Mouse (Mus musculus): ENCODE measurements around the gene Actg2. TPM values are rescaled to one million over a fixed set of nuclear protein-coding genes. Genes with fewer than 3 reads are reported as not detected.
A peak's percentile ranks its signal among the peaks of the same experiment; 100 is the strongest.

Gene Actg2
- total and polyA plus RNA-seq, 3 experiments, result 1.1 to 5.6 (median 1.6) TPM

- no peak overlapping the region for H3K4me3 ChIP-seq (replicated peaks in 1 of 3; ENCODE audit: low read depth in 2 of 3, low read length in 2 of 3, poor library complexity in 1 of 3)
- H3K27me3 ChIP-seq (replicated peaks), result peaks cover 45% of the 10 kb centered on the region
- no peak overlapping the region for H3K4me2 ChIP-seq (ENCODE audit: insufficient read depth, low read depth, poor library complexity, severe bottlenecking)
- peaks cover 5 to 7% of the 10 kb centered on the region in 2 experiments; a peak in 2 of 4 replicates for H3K4me1 ChIP-seq (ENCODE audit: control insufficient read depth in 1 of 2, insufficient read depth in 2 of 2)
- DNase-seq (ENCODE audit: extremely low read depth), result peak; percentile 70
- H3K79me2 ChIP-seq (replicated peaks; ENCODE audit: control insufficient read depth, extremely low read depth, insufficient read depth, poor library complexity, severe bottlenecking), result no peaks in the 10 kb centered on the region
- in situ Hi-C loops (cut with MboI; ENCODE audit: low pct_ligation_motif_present, low pct_unique_long_range_greater_than_20kb, low sequenced_read_pairs), result loop anchor here (5.0 kb wide), 1 partner anchor 94 kb away; the partner anchor contains the start of gene Cd207
- H3K27ac ChIP-seq (ENCODE audit: insufficient read depth, low read depth), result no peak overlapping the region
- TF ChIP-seq ZNF384 (IDR thresholded peaks at IDR 0.05; ENCODE audit: low read depth, low read length) (peak; percentile 10; the same call in 1 of the 2 replicates), CTCF (conservative IDR thresholded peaks at IDR 0.05 in 1 of 2, IDR thresholded peaks at IDR 0.05 in 1 of 2; ENCODE audit: low read depth in 2 of 2, low read length in 2 of 2) (peak; percentile 37 to 96; a peak in 3 of 4 replicates), SMC3 (IDR thresholded peaks at IDR 0.05; ENCODE audit: low read depth, low read length) (peak; percentile 90), RAD21 (IDR thresholded peaks at IDR 0.05; ENCODE audit: low read depth, low read length) (peak; percentile 63), MAFK (IDR thresholded peaks at IDR 0.05; ENCODE audit: insufficient replicate concordance, low read length) (no peak)
- no peaks in the 10 kb centered on the region for H3K9me3 ChIP-seq (replicated peaks; ENCODE audit: low read length)
- no peaks in the 10 kb centered on the region for H3K36me3 ChIP-seq (replicated peaks in 1 of 2; ENCODE audit: control insufficient read depth in 1 of 2, insufficient read depth in 1 of 2, low read length in 1 of 2)
- H3K9ac ChIP-seq (ENCODE audit: insufficient read depth, low read depth), result no peak overlapping the region
- dilution Hi-C loops (cut with MboI; ENCODE audit: extremely low pct_ligation_motif_present, extremely low pct_unique_long_range_greater_than_20kb, low sequenced_read_pairs), result no loop called here
Measured at GRCm38 (mm10) chr6:83582938-83583270, 46.8 kb upstream of the Actg2 start.

DNA sequence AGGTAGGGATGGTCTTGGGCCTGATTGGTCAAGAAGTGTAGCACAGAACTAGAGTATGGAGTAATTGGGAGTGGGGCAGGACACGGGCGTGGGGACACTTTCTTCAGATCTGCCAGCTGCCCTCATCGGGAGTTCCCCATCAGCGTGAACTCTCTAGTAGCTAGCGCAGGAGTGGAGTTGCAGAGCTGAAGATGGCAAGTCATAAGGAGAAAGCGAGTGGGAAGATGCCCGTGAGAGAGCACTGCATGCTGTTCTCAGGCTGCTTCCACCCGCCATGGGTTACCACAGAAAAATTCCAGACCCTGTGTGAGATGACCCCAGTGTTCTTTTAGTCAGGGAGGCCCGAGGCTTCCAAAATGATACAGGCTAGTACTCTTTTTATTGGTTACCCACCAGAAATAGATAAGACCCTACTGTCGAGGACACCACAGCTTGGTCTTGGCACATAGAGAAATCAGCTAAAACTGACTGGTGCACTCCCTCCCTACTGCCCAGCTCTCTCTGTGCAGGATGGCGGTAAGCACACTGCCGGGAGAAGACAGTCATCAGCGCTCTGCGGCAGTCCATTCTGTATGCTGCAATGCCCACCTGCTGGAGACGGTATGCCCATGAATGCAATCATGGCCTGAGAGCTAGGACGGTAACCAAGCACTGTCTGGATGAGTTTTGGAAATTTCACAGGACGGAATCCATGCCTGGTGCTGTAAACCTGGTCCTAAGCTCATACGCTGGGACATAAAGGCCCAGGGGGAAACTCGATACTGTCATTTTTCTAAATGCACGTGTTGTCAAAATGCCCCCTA lies 46.3 kb upstream of the Actg2 start:
- Histone ChIP-seq H3K9me3 (replicated peaks; ENCODE audit: low read length) (no peaks in the 10 kb centered on the region), H3K4me2 (ENCODE audit: insufficient read depth, low read depth, poor library complexity, severe bottlenecking) (no peak overlapping the region), H3K27me3 (replicated peaks) (peaks cover 48% of the 10 kb centered on the region), H3K79me2 (replicated peaks; ENCODE audit: control insufficient read depth, extremely low read depth, insufficient read depth, poor library complexity, severe bottlenecking) (no peaks in the 10 kb centered on the region), H3K4me3 (replicated peaks in 1 of 3; ENCODE audit: low read depth in 2 of 3, low read length in 2 of 3, poor library complexity in 1 of 3) (no peak overlapping the region), H3K36me3 (replicated peaks in 1 of 2; ENCODE audit: control insufficient read depth in 1 of 2, insufficient read depth in 1 of 2, low read length in 1 of 2) (no peaks in the 10 kb centered on the region), H3K27ac (ENCODE audit: insufficient read depth, low read depth) (no peak overlapping the region), H3K9ac (ENCODE audit: insufficient read depth, low read depth) (no peak overlapping the region), H3K4me1 (ENCODE audit: control insufficient read depth in 1 of 2, insufficient read depth in 2 of 2) (peaks cover 5 to 7% of the 10 kb centered on the region in 2 experiments; a peak in 2 of 4 replicates)
- DNase-seq (ENCODE audit: extremely low read depth), result no peak
- dilution Hi-C loops (cut with MboI; ENCODE audit: extremely low pct_ligation_motif_present, extremely low pct_unique_long_range_greater_than_20kb, low sequenced_read_pairs) (no loop called here), in situ Hi-C loops (cut with MboI; ENCODE audit: low pct_ligation_motif_present, low pct_unique_long_range_greater_than_20kb, low sequenced_read_pairs) (loop anchor here (5.0 kb wide), 1 partner anchor 95 kb away; the partner anchor contains the start of gene Cd207)
- TF ChIP-seq MAZ (IDR thresholded peaks at IDR 0.05; ENCODE audit: low read depth, low read length) (no peak), BHLHE40 (IDR thresholded peaks at IDR 0.05; ENCODE audit: low read depth, low read length) (peak; percentile 58), IRF4 (IDR thresholded peaks at IDR 0.05; ENCODE audit: low read depth, low read length) (peak; percentile 21; the same call in 1 of the 2 replicates)

DNA sequence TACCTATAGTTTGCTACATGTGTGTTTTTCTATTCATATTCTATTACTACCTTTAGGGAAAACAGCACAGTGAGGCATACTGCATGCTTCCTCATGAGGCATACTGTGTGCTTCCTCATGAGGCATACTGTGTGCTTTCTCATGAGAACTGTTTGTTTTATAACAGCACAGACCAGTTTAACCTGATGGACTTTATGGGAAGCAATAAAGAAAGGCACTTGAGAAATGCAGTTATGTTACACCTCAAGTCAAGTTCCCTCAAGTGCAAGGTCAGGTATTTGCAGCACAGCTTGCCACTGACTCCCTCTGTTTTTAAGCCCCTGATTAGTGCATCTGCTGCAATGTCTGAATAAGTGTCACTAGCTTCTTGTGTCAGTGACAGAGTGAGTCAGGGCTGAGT lies 41.5 kb upstream of the Actg2 start:
- H3K27ac ChIP-seq (ENCODE audit: insufficient read depth, low read depth), result no peak overlapping the region
- H3K4me3 ChIP-seq (replicated peaks in 1 of 3; ENCODE audit: low read depth in 2 of 3, low read length in 2 of 3, poor library complexity in 1 of 3), result no peak overlapping the region
- H3K36me3 ChIP-seq (replicated peaks in 1 of 2; ENCODE audit: control insufficient read depth in 1 of 2, insufficient read depth in 1 of 2, low read length in 1 of 2), result no peaks in the 10 kb centered on the region
- TF ChIP-seq MYC (IDR thresholded peaks at IDR 0.05; ENCODE audit: low read depth, low read length) (no peak), MAZ (IDR thresholded peaks at IDR 0.05; ENCODE audit: low read depth, low read length) (no peak), PAX5 (IDR thresholded peaks at IDR 0.05; ENCODE audit: low read length) (no peak), MAX (IDR thresholded peaks at IDR 0.05; ENCODE audit: low read length) (no peak), EP300 (IDR thresholded peaks at IDR 0.05; ENCODE audit: low read length) (no peak), USF1 (IDR thresholded peaks at IDR 0.05; ENCODE audit: low read depth, low read length) (no peak), HCFC1 (IDR thresholded peaks at IDR 0.05; ENCODE audit: low read depth, low read length) (no peak), SIN3A (IDR thresholded peaks at IDR 0.05; ENCODE audit: low read length) (no peak), MXI1 (IDR thresholded peaks at IDR 0.05; ENCODE audit: low read depth, low read length) (no peak), NELFE (IDR thresholded peaks at IDR 0.05; ENCODE audit: low read depth, low read length) (no peak), ZNF384 (IDR thresholded peaks at IDR 0.05; ENCODE audit: low read depth, low read length) (no peak), MEF2A (IDR thresholded peaks at IDR 0.05; ENCODE audit: borderline replicate concordance, low read depth, low read length) (no peak), TBP (conservative IDR thresholded peaks at IDR 0.05; ENCODE audit: low read depth, low read length) (no peak), TCF12 (IDR thresholded peaks at IDR 0.05; ENCODE audit: low read depth, low read length) (no peak), GABPA (IDR thresholded peaks at IDR 0.05; ENCODE audit: insufficient replicate concordance, low read depth, low read length) (no peak), ZKSCAN1 (IDR thresholded peaks at IDR 0.05; ENCODE audit: borderline replicate concordance, low read depth, low read length) (no peak), ZC3H11A (IDR thresholded peaks at IDR 0.05; ENCODE audit: low read depth, low read length) (no peak), BHLHE40 (IDR thresholded peaks at IDR 0.05; ENCODE audit: low read depth, low read length) (no peak)
- peaks cover 5 to 9% of the 10 kb centered on the region in 2 experiments for H3K4me1 ChIP-seq (ENCODE audit: control insufficient read depth in 1 of 2, insufficient read depth in 2 of 2)
- dilution Hi-C loops (cut with MboI; ENCODE audit: extremely low pct_ligation_motif_present, extremely low pct_unique_long_range_greater_than_20kb, low sequenced_read_pairs), result no loop called here
- H3K9me3 ChIP-seq (replicated peaks; ENCODE audit: low read length), result no peaks in the 10 kb centered on the region
- in situ Hi-C loops (cut with MboI; ENCODE audit: low pct_ligation_motif_present, low pct_unique_long_range_greater_than_20kb, low sequenced_read_pairs), result no loop called here
- H3K79me2 ChIP-seq (replicated peaks; ENCODE audit: control insufficient read depth, extremely low read depth, insufficient read depth, poor library complexity, severe bottlenecking), result no peaks in the 10 kb centered on the region
- H3K4me2 ChIP-seq (ENCODE audit: insufficient read depth, low read depth, poor library complexity, severe bottlenecking), result no peak overlapping the region
- H3K9ac ChIP-seq (ENCODE audit: insufficient read depth, low read depth), result no peak overlapping the region
- H3K27me3 ChIP-seq (replicated peaks), result peaks cover 43% of the 10 kb centered on the region
- no peak for DNase-seq (ENCODE audit: extremely low read depth)

All from CH12.LX (cell line).